Mouse (Mus musculus): ENCODE measurements around the gene Gm17018. TPM values are rescaled to one million over a fixed set of nuclear protein-coding genes. Genes with fewer than 3 reads are reported as not detected.
A peak's percentile ranks its signal among the peaks of the same experiment; 100 is the strongest.
"Not testable (repeated sequence)": the region's sequence is repeated elsewhere in the genome, so short reads cannot be mapped to it uniquely, and the experiment has no call there.

Gene Gm17018
- polyA plus RNA-seq, 1 experiment from 2014 or later = 30.4 TPM

DNA sequence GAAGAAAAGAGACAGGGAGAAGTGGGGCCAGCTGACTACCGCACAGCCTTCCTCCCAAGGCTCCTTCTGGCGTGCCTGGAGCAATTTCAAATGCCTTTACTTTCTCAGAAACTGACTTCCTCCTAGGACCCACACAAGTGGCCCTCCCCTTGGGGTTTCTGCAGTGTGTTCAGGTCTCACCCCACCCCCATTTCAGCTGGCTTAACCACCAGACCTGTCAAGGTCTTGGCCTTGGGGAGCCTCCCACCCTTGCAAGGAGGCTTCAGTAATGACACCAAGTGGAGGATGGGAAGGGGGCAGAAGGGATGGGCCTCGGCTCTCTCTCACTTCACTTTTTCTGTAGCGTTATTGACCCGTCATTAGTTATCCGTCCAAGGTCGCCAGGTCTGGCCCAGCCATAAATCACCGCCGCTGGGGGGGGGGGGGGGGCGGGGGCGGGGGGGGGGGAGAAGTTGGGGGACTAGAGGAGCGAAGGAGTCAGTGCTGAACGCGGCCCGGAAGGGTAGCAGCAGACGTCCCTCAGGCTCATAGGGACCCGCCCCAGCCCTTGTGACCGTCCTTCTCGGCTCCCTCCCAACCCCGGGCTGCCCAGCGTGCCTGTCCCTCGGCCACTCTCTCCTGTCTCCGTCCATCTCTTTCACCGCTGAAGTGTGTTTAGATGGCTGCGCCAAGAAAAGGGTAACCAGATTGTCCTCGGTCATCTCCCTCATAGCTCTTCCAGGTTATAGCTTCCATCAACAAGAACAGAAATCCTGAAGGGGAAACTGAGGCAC, 16.1 kb upstream of the Gm17018 start:
- Histone ChIP-seq H3K4me2 (replicated peaks; ENCODE audit: low read depth) (peak overlapping the region; percentile 64), H3K27ac (replicated peaks) (no peak overlapping the region), H3K9ac (ENCODE audit: low read length) (0 out of 2 replicates have a peak overlapping the region, but pooled peaks have one; percentile 24), H3K4me1 (replicated peaks; ENCODE audit: control insufficient read depth, insufficient read depth) (no peaks in the 10 kb centered on the region), H3K36me3 (ENCODE audit: control insufficient read depth, insufficient read depth, low read length) (no peaks in the 10 kb centered on the region), H3K4me3 (ENCODE audit: low read depth, low read length) (peak overlapping the region; percentile 41), H3K27me3 (ENCODE audit: control insufficient read depth, insufficient read depth, low read length) (no peaks in the 10 kb centered on the region; the same call in 1 of the 2 replicates), H3K9me3 (ENCODE audit: control insufficient read depth, low read length) (no peaks in the 10 kb centered on the region)
- ATAC-seq (ENCODE audit: low FRiP score, low TSS enrichment) = peak; percentile 27; the same call in 1 of the 2 replicates
- DNase-seq (ENCODE audit: low spot score) = no peak
- WGBS = 5% methylated on average over 19 of the region's 26 CpGs
- TF ChIP-seq EP300 (optimal IDR thresholded peaks at IDR 0.05) (no peak), CTCF (IDR thresholded peaks at IDR 0.05; ENCODE audit: low read depth) (no peak)

GRCm38 (mm10) chr19:45544925-45545321, 15.5 kb upstream of the Gm17018 start:
- DNase-seq (ENCODE audit: low spot score) (peak; percentile 80), ATAC-seq (ENCODE audit: low FRiP score, low TSS enrichment) (peak; percentile 77; the same call in 1 of the 2 replicates)
- under 1% methylated on average over 30 of the region's 30 CpGs for WGBS
- H3K4me1 ChIP-seq (replicated peaks; ENCODE audit: control insufficient read depth, insufficient read depth) = no peaks in the 10 kb centered on the region
- TF ChIP-seq EP300 (optimal IDR thresholded peaks at IDR 0.05) (no peak), CTCF (IDR thresholded peaks at IDR 0.05; ENCODE audit: low read depth) (peak; percentile 94)
- H3K9ac ChIP-seq (ENCODE audit: low read length) = 0 out of 2 replicates have a peak overlapping the region, but pooled peaks have one; percentile 24
- peak overlapping the region; percentile 41 for H3K4me3 ChIP-seq (ENCODE audit: low read depth, low read length)
- H3K27ac ChIP-seq (replicated peaks) = no peak overlapping the region
- no peaks in the 10 kb centered on the region for H3K9me3 ChIP-seq (ENCODE audit: control insufficient read depth, low read length)
- H3K4me2 ChIP-seq (replicated peaks; ENCODE audit: low read depth) = peak overlapping the region; percentile 64
- no peaks in the 10 kb centered on the region; the same call in 1 of the 2 replicates for H3K27me3 ChIP-seq (ENCODE audit: control insufficient read depth, insufficient read depth, low read length)
- no peaks in the 10 kb centered on the region for H3K36me3 ChIP-seq (ENCODE audit: control insufficient read depth, insufficient read depth, low read length)

DNA sequence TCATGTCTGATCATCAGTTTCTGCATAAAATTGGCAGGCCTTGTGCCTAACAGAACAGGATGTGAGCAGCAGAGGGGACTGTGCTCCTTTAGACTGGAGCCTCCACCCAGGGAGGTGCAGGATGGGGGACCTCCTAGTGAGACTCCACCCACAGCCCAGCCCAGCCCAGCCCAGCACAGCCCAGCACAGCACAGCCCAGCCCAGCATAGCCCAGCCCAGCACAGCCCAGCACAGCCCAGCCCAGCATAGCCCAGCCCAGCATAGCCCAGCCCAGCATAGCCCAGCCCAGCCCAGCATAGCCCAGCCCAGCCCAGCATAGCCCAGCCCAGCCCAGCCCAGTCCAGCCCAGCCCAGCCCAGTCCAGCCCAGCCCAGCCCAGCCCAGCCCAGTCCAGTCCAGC, 12.2 kb upstream of the Gm17018 start:
- not testable (repeated sequence) for H3K4me3 ChIP-seq (ENCODE audit: low read depth, low read length); H3K36me3 ChIP-seq (ENCODE audit: control insufficient read depth, insufficient read depth, low read length); H3K9ac ChIP-seq (ENCODE audit: low read length); ATAC-seq (ENCODE audit: low FRiP score, low TSS enrichment); H3K4me2 ChIP-seq (replicated peaks; ENCODE audit: low read depth); H3K4me1 ChIP-seq (replicated peaks; ENCODE audit: control insufficient read depth, insufficient read depth); H3K9me3 ChIP-seq (ENCODE audit: control insufficient read depth, low read length); H3K27me3 ChIP-seq (ENCODE audit: control insufficient read depth, insufficient read depth, low read length); H3K27ac ChIP-seq (replicated peaks)
- DNase-seq (ENCODE audit: low spot score) = peak; percentile 50

DNA sequence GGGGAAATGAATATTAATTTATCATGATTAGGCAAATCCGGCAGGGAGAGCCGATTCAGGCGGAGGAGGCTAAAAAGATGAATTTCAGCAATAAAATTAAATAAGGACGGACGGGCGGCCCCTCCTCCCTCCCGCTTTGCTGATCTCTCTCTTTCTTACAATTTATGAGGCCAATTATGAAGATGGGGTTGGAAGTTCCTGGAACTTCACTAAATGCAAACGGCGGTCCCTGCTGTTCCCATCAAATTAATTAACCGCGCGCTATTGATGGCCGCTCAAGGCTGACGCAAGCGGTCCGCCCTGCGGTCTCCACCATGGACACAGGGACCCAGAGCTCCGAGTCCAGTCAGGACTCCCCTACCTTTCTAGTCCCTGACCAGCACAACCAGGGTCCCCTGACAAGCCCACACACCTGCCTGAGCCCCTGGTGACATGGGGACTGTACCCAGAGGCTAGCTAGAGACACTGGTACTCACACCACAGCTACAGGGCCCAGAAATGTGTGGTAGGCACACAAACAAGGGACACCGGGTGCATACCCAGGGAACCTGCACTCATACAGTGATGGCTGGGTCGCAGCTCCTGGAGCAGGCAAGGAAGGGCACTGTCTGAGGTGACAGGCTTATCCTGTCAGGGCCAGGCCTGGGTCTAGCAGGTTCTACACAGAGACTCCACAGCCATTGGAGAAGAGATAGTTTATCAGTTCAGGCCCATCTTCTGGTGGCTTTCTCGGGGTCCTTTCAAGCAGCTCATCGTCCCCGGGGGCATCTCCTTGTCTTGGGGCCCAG, 11.1 kb upstream of the Gm17018 start:
- ATAC-seq (ENCODE audit: low FRiP score, low TSS enrichment) (no peak), DNase-seq (ENCODE audit: low spot score) (no peak)
- Histone ChIP-seq H3K4me2 (replicated peaks; ENCODE audit: low read depth) (no peak overlapping the region), H3K4me1 (replicated peaks; ENCODE audit: control insufficient read depth, insufficient read depth) (no peaks in the 10 kb centered on the region), H3K27ac (replicated peaks) (no peak overlapping the region), H3K27me3 (ENCODE audit: control insufficient read depth, insufficient read depth, low read length) (no peaks in the 10 kb centered on the region), H3K36me3 (ENCODE audit: control insufficient read depth, insufficient read depth, low read length) (no peaks in the 10 kb centered on the region), H3K9me3 (ENCODE audit: control insufficient read depth, low read length) (no peaks in the 10 kb centered on the region), H3K9ac (ENCODE audit: low read length) (no peak overlapping the region), H3K4me3 (ENCODE audit: low read depth, low read length) (no peak overlapping the region)
- TF ChIP-seq CTCF (IDR thresholded peaks at IDR 0.05; ENCODE audit: low read depth) = no peak
- no peak for TF ChIP-seq EP300 (optimal IDR thresholded peaks at IDR 0.05)
- 82% methylated on average over 23 of the region's 23 CpGs for WGBS

- no peaks in the 10 kb centered on the region for H3K4me1 ChIP-seq (replicated peaks; ENCODE audit: control insufficient read depth, insufficient read depth)
- no peak overlapping the region for H3K27ac ChIP-seq (replicated peaks)
- no peak for ATAC-seq (ENCODE audit: low FRiP score, low TSS enrichment)
- TF ChIP-seq EP300 (optimal IDR thresholded peaks at IDR 0.05) (no peak), CTCF (IDR thresholded peaks at IDR 0.05; ENCODE audit: low read depth) (no peak)
- 59% methylated on average over 4 of the region's 4 CpGs for WGBS
- H3K4me3 ChIP-seq (ENCODE audit: low read depth, low read length) = no peak overlapping the region
- no peak overlapping the region for H3K9ac ChIP-seq (ENCODE audit: low read length)
- H3K9me3 ChIP-seq (ENCODE audit: control insufficient read depth, low read length) = no peaks in the 10 kb centered on the region
- no peaks in the 10 kb centered on the region for H3K27me3 ChIP-seq (ENCODE audit: control insufficient read depth, insufficient read depth, low read length)
- H3K4me2 ChIP-seq (replicated peaks; ENCODE audit: low read depth) = no peak overlapping the region
- no peak for DNase-seq (ENCODE audit: low spot score)
- H3K36me3 ChIP-seq (ENCODE audit: control insufficient read depth, insufficient read depth, low read length) = no peaks in the 10 kb centered on the region; the same call in 1 of the 2 replicates
Measured at GRCm38 (mm10) chr19:45549948-45550347, 10.5 kb upstream of the Gm17018 start.

DNA sequence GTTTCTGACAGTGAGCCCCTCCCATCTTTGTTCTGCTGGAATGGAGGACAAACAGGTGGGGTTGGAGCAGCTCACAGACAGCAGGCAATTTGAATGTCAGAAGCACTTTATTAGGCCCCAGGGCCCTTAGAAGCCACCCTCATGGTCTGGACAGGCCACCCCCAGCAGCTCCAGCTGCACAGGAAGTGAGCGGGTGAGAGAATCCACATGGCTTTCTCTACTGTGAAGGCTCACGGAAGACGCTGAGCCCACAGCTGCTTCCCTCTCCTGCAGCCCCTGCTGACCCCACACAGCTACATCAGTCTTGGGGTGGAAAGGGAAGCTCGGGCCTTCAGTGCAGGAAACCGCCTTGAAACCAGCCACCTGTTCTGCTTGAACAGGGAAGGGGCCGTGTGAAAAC, 8.2 kb upstream of the Gm17018 start:
- no peaks in the 10 kb centered on the region for H3K9me3 ChIP-seq (ENCODE audit: control insufficient read depth, low read length)
- H3K4me2 ChIP-seq (replicated peaks; ENCODE audit: low read depth) = no peak overlapping the region
- H3K9ac ChIP-seq (ENCODE audit: low read length) = no peak overlapping the region
- H3K36me3 ChIP-seq (ENCODE audit: control insufficient read depth, insufficient read depth, low read length) = no peaks in the 10 kb centered on the region; the same call in 1 of the 2 replicates
- WGBS = 51% methylated on average over 6 of the region's 6 CpGs
- H3K27me3 ChIP-seq (ENCODE audit: control insufficient read depth, insufficient read depth, low read length) = no peaks in the 10 kb centered on the region
- ATAC-seq (ENCODE audit: low FRiP score, low TSS enrichment) (peak; percentile 33; the same call in 1 of the 2 replicates), DNase-seq (ENCODE audit: low spot score) (no peak)
- TF ChIP-seq CTCF (IDR thresholded peaks at IDR 0.05; ENCODE audit: low read depth) = no peak
- no peak for TF ChIP-seq EP300 (optimal IDR thresholded peaks at IDR 0.05)
- no peak overlapping the region for H3K4me3 ChIP-seq (ENCODE audit: low read depth, low read length)
- H3K4me1 ChIP-seq (replicated peaks; ENCODE audit: control insufficient read depth, insufficient read depth) = no peaks in the 10 kb centered on the region
- no peak overlapping the region for H3K27ac ChIP-seq (replicated peaks)

Measured in stomach, postnatal 0 days (tissue).